Mouse (Mus musculus): ENCODE data around the gene Frmd5.

DNA sequence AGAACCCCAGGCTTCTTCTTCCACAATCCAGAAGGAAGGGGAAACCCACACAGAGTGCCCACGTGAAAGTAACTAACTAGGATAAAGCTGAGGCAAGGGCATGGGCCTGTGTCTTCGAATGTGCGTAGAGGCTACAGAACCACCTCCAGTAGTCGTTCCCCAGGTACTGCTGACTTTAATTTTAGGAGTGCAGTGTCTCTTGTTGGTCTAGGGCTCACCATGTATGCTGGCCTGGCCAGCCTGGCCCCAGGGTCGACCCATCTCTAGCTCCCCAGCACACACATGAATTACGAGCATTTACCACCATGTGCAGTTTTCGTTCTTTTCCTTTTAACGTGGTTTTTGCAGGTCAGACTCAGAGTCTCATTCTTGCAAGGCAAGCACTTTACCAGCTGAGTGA, 83.1 kb downstream of the Frmd5 start:
- no peak for TF ChIP-seq MYOD1 (IDR thresholded peaks at IDR 0.05; ENCODE audit: control insufficient read depth in 1 of 3, insufficient read length in 2 of 3, low read depth in 2 of 3)
- no peak for TF ChIP-seq POLR2AphosphoS2 (IDR thresholded peaks at IDR 0.05; ENCODE audit: insufficient read length, low read depth)
- no peak for TF ChIP-seq CEBPB (IDR thresholded peaks at IDR 0.05; ENCODE audit: insufficient read depth, poor library complexity, severe bottlenecking)
- TF ChIP-seq POLR2A (IDR thresholded peaks at IDR 0.05; ENCODE audit: insufficient read length, low read depth) = no peak
- TF ChIP-seq MAX (IDR thresholded peaks at IDR 0.05; ENCODE audit: low read depth) = no peak
- TF ChIP-seq E2F4 (IDR thresholded peaks at IDR 0.05; ENCODE audit: insufficient read depth) = no peak
- TF ChIP-seq USF1 (IDR thresholded peaks at IDR 0.05; ENCODE audit: low read depth) = no peak
- no peak for TF ChIP-seq REST (IDR thresholded peaks at IDR 0.05; ENCODE audit: insufficient read depth, insufficient read length)
- TF ChIP-seq TCF12 (IDR thresholded peaks at IDR 0.05; ENCODE audit: insufficient read depth, poor library complexity, severe bottlenecking) = no peak
